Mouse (Mus musculus) ES-E14 (cell line): ENCODE measurements around the gene Bnc2. TPM values are rescaled to one million over a fixed set of nuclear protein-coding genes. Genes with fewer than 3 reads are reported as not detected.

Experiments
- DNase-seq: peaks from one replicate; pipeline ENCODE4 v3.0.0-alpha.2; 2013; ENCODE audit warnings: low read depth, low spot score
- H3K27ac ChIP-seq: 2 replicates; pipeline ENCODE4 v1.5.1; 2012; ENCODE audit warnings: low read depth, mild to moderate bottlenecking, low read length, moderate library complexity, mixed read lengths; ENCODE audit not compliant: poor library complexity, insufficient read depth, severe bottlenecking
- H3K36me3 ChIP-seq: 2 replicates; pipeline ENCODE4 v1.6.1; 2012; ENCODE audit warnings: mild to moderate bottlenecking, low read length, moderate library complexity, mixed read lengths; ENCODE audit not compliant: control insufficient read depth, poor library complexity, insufficient read depth, severe bottlenecking
- H3K4me1 ChIP-seq, 2 experiments: fragments of 150-350 bp in 1 of 2; sonication (generic) in 1 of 2; 2 replicates each; pipeline ENCODE4 v1.6.1; 2012; ENCODE audit warnings: low read length in 2 of 2, mild to moderate bottlenecking in 1 of 2, mixed read lengths in 1 of 2; ENCODE audit not compliant: control insufficient read depth in 2 of 2, insufficient read depth in 2 of 2, poor library complexity in 1 of 2
- H3K4me3 ChIP-seq, 2 experiments: fragments of 150-350 bp in 1 of 2; sonication (generic) in 1 of 2; 2 replicates each; pipeline ENCODE4 v1.5.1; 2012; ENCODE audit warnings: low read length in 2 of 2, low read depth in 1 of 2, mild to moderate bottlenecking in 1 of 2, mixed read lengths in 1 of 2; ENCODE audit not compliant: insufficient read depth in 1 of 2, poor library complexity in 1 of 2, severe bottlenecking in 1 of 2
- H3K9ac ChIP-seq: 2 replicates; pipeline ENCODE4 v1.6.1; 2012; ENCODE audit warnings: low read depth, mild to moderate bottlenecking, low read length, mixed read lengths; ENCODE audit not compliant: poor library complexity, insufficient read depth, severe bottlenecking
- H3K9me3 ChIP-seq: fragments of 150-350 bp; sonication (generic); 2 replicates; pipeline ENCODE4 v1.6.1; 2012; ENCODE audit warnings: low read depth, mild to moderate bottlenecking, low read length; ENCODE audit not compliant: control insufficient read depth, insufficient read depth
- CHD2 ChIP-seq: IDR thresholded peaks from 2 replicates; pipeline ENCODE4 v1.6.1; 2014; ENCODE audit warnings: mild to moderate bottlenecking, low read depth, low read length, inconsistent platforms
- HCFC1 ChIP-seq: IDR thresholded peaks from 2 replicates; pipeline ENCODE4 v1.6.1; 2012; ENCODE audit warnings: low read length, inconsistent platforms, borderline replicate concordance; ENCODE audit not compliant: insufficient read depth
- MAFK ChIP-seq: IDR thresholded peaks from 2 replicates; pipeline ENCODE4 v1.6.1; 2014; ENCODE audit warnings: mild to moderate bottlenecking, low read depth, low read length, inconsistent platforms; ENCODE audit not compliant: insufficient read depth
- ZC3H11A ChIP-seq: IDR thresholded peaks from 2 replicates; pipeline ENCODE4 v1.6.1; 2012; ENCODE audit warnings: low read depth, mild to moderate bottlenecking, inconsistent platforms, low read length, borderline replicate concordance
- ZNF384 ChIP-seq: IDR thresholded peaks from 2 replicates; pipeline ENCODE4 v1.6.1; 2012; ENCODE audit warnings: low read depth, low read length, inconsistent platforms
- in situ Hi-C, 2 experiments: fragments of 600-800 bp; cut with MboI; formaldehyde crosslinking; loops; one replicate each; pipeline ENCODE4 v1.15.1; 2025; ENCODE audit warnings: low sequenced_read_pairs in 2 of 2, inconsistent platforms in 1 of 2; ENCODE audit not compliant: unreplicated experiment in 2 of 2
- total RNA-seq: library from RNA; depleted of rRNA; stranded (reverse); fragments of 300-350 nt; gene quantifications from 2 replicates; pipeline ENCODE4 v1.2.3, GENCODE M21; 2012

The Bnc2 gene
- total RNA-seq, 1 experiment = 15.1 TPM

DNA sequence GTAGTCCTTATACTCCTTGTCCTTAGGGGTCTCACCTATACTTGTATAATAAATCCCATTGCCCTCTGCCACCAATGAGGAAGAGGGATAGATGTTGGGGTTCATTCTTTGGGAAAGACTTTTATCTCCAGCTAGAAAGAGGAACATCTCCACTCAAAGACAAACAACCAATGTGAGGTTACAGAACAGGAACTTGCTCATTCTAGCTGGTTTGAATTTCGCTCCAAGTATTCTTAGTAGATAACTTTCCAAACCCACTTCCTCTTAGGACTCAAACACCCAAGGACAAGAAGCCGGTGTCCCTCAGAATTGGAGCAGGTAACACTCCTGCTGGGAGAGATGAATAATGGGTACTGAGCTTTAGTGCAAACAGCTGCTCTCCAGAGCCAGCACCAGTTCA is 315.1 kb downstream of the Bnc2 start:
- peaks cover 0 to 4% of the 10 kb centered on the region in 2 experiments; a peak in 1 of 4 replicates for H3K4me1 ChIP-seq
- in situ Hi-C loops = no loop called here
- TF ChIP-seq HCFC1 (no peak), ZC3H11A (no peak), CHD2 (no peak), ZNF384 (no peak), MAFK (no peak)
- DNase-seq = no peak
- H3K27ac ChIP-seq = no peak overlapping the region
- H3K36me3 ChIP-seq = no peaks in the 10 kb centered on the region; the same call in 1 of the 2 replicates
- no peak overlapping the region for H3K4me3 ChIP-seq
- no peak overlapping the region for H3K9ac ChIP-seq
- H3K9me3 ChIP-seq = no peaks in the 10 kb centered on the region

DNA sequence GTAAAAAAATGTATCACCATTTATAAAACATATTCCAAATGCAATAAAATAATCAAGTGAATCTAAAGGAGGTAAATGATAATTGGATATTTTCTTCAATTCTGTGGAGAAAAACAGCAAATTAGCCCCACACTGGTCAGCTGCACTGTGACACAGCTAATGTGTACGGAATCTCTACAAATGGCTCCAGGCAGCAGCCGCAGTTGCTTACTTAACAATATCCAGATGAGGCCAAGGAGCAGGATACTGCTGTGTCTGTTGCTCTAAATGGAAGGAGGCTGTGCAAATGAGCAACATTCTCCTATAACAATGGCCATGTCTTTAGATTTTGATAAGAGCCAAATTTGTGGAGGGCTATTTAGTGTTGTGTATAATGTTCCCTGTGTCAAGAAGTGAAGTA is 316.9 kb downstream of the Bnc2 start:
- no peak overlapping the region for H3K9ac ChIP-seq
- no peaks in the 10 kb centered on the region for H3K9me3 ChIP-seq
- no peak overlapping the region for H3K4me3 ChIP-seq
- in situ Hi-C loops = no loop called here
- H3K4me1 ChIP-seq = peaks cover 0 to 4% of the 10 kb centered on the region in 2 experiments; a peak in 1 of 4 replicates
- H3K36me3 ChIP-seq = no peaks in the 10 kb centered on the region; the same call in 1 of the 2 replicates
- TF ChIP-seq CHD2 (no peak), ZC3H11A (no peak), HCFC1 (no peak), ZNF384 (no peak), MAFK (no peak)
- no peak for DNase-seq
- no peak overlapping the region for H3K27ac ChIP-seq

GRCm38 (mm10) chr4:84357382-84357781 is 317.7 kb downstream of the Bnc2 start:
- no peak for DNase-seq
- Histone ChIP-seq H3K4me1 (peaks cover 0 to 4% of the 10 kb centered on the region in 2 experiments; a peak in 1 of 4 replicates), H3K27ac (no peak overlapping the region), H3K4me3 (no peak overlapping the region), H3K9me3 (no peaks in the 10 kb centered on the region), H3K9ac (no peak overlapping the region), H3K36me3 (no peaks in the 10 kb centered on the region; the same call in 1 of the 2 replicates)
- in situ Hi-C loops = no loop called here
- no peak for TF ChIP-seq ZC3H11A
- no peak for TF ChIP-seq MAFK
- TF ChIP-seq HCFC1 = no peak
- TF ChIP-seq CHD2 = no peak
- TF ChIP-seq ZNF384 = no peak

GRCm38 (mm10) chr4:84356468-84357153 is 318.5 kb downstream of the Bnc2 start:
- peaks cover 0 to 4% of the 10 kb centered on the region in 2 experiments; a peak in 1 of 4 replicates for H3K4me1 ChIP-seq
- TF ChIP-seq CHD2 (no peak), ZNF384 (no peak), ZC3H11A (no peak), HCFC1 (no peak), MAFK (no peak)
- in situ Hi-C loops = no loop called here
- no peaks in the 10 kb centered on the region; the same call in 1 of the 2 replicates for H3K36me3 ChIP-seq
- no peak overlapping the region for H3K9ac ChIP-seq
- DNase-seq = no peak
- no peak overlapping the region for H3K27ac ChIP-seq
- no peak overlapping the region for H3K4me3 ChIP-seq
- no peaks in the 10 kb centered on the region for H3K9me3 ChIP-seq

- DNase-seq = no peak
- no peak overlapping the region for H3K9ac ChIP-seq
- H3K27ac ChIP-seq = no peak overlapping the region
- no peaks in the 10 kb centered on the region for H3K9me3 ChIP-seq
- in situ Hi-C loops = no loop called here
- no peak overlapping the region for H3K4me3 ChIP-seq
- peaks cover 0 to 4% of the 10 kb centered on the region in 2 experiments; a peak in 1 of 4 replicates for H3K4me1 ChIP-seq
- TF ChIP-seq HCFC1 (no peak), MAFK (no peak), ZNF384 (no peak), CHD2 (no peak), ZC3H11A (no peak)
- H3K36me3 ChIP-seq = no peaks in the 10 kb centered on the region
These were observed 322.4 kb downstream of the Bnc2 start for GRCm38 (mm10) chr4:84352656-84353055.
